ENCODE assay signal across 13 mouse cellular contexts in the genomic region with DNA sequence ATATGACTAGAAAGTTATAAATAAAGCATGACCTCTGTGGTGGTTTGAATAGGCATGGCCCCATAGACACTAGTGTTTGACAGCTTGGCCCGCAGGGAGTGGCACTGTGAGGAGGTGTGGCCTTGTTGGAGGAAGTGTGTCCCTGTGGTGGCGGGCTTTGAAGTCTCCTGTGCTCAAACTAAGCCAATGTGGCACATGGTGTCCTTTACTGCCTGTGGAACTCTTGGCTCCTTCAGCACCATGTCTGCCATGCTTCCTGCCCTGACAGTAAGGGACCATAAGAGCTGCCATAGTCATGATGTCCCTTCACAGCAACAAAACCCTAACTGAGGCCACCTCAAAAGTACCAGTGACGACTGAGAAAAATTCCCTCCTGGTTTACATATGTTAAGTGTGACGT.
"Had no signal": no experiment of that assay in that cellular context is flagged by ENCODE, and none has a peak within 500 bp of the region (broad histone marks: within the 10 kb centered on the region; RNA-seq: fewer than 3 reads in every experiment).

No protein-coding gene starts in this region.

- H3K9ac ChIP-seq: limb, embryonic 15.5 days; liver, embryonic 12.5 days; lung, embryonic 14.5 days; midbrain, embryonic 12.5 days had no signal

- DNase-seq: kidney, adult 11 months; kidney, adult 9 months; kidney, postnatal 4 days; lung, embryonic 14.5 days; lung, postnatal 10 days had no signal

- H3K36me3 ChIP-seq: limb, embryonic 15.5 days; liver, embryonic 12.5 days; midbrain, embryonic 12.5 days had no signal

- H3K27me3 ChIP-seq: limb, embryonic 15.5 days; liver, embryonic 12.5 days; midbrain, embryonic 12.5 days had no signal

- H3K27ac ChIP-seq: kidney, postnatal 0 days; layer of hippocampus, adult 2 months; left cerebral cortex, adult 2 months; limb, embryonic 15.5 days; liver, embryonic 12.5 days; macrophage; midbrain, embryonic 12.5 days; stomach, postnatal 0 days had no signal

- H3K4me3 ChIP-seq: layer of hippocampus, adult 2 months; left cerebral cortex, adult 2 months; limb, embryonic 15.5 days; liver, embryonic 12.5 days; midbrain, embryonic 12.5 days had no signal

- H3K9me3 ChIP-seq: limb, embryonic 15.5 days; liver, embryonic 12.5 days; midbrain, embryonic 12.5 days had no signal

- H3K4me1 ChIP-seq: liver, embryonic 12.5 days; midbrain, embryonic 12.5 days had no signal

- H3K4me2 ChIP-seq: limb, embryonic 15.5 days; liver, embryonic 12.5 days; lung, embryonic 14.5 days; midbrain, embryonic 12.5 days had no signal
